Comparison of ENCODE assay signal across 12 mouse cellular contexts in genomic region chr3:88535005-88535404, GRCm38 (mm10). TPM values are rescaled to one million over a fixed set of nuclear protein-coding genes. Genes with fewer than 3 reads are reported as not detected.
DNase-seq lines count a peak whose midpoint lies in the region; ATAC-seq and TF ChIP-seq lines count a peak whose summit lies in the region.
"Had no signal": no experiment of that assay in that cellular context is flagged by ENCODE, and none has a peak within 500 bp of the region (broad histone marks: within the 10 kb centered on the region; RNA-seq: fewer than 3 reads in every experiment).

No protein-coding gene starts in this region.

- no peak for ATAC-seq in kidney, embryonic 16.5 days (ENCODE audit: low FRiP score, low TSS enrichment)
- ATAC-seq in hindbrain, postnatal 0 days, result no peak
- no peak for ATAC-seq in neural tube, embryonic 12.5 days (ENCODE audit: low FRiP score, low read depth)
- ATAC-seq in megakaryocyte progenitor cell, adult 5-6 weeks (replicated peaks; ENCODE audit: poor library complexity), result no peak

- H3K36me3 ChIP-seq in kidney, embryonic 16.5 days (ENCODE audit: insufficient read depth, low read length), result peaks cover 30% of the 10 kb centered on the region
- H3K36me3 ChIP-seq in forebrain, embryonic 10.5 days (replicated peaks), result peaks cover 57% of the 10 kb centered on the region
- H3K36me3 ChIP-seq in hindbrain, postnatal 0 days (ENCODE audit: insufficient read depth, low read length), result peaks cover 19% of the 10 kb centered on the region
- peaks cover 41% of the 10 kb centered on the region for H3K36me3 ChIP-seq in neural tube, embryonic 12.5 days

- H3K4me2 ChIP-seq in kidney, embryonic 16.5 days (replicated peaks; ENCODE audit: low read depth, low read length), result peak overlapping the region; percentile 83
- peak overlapping the region; percentile 87 for H3K4me2 ChIP-seq in hindbrain, postnatal 0 days (ENCODE audit: low read depth, low read length)
- peak overlapping the region; percentile 89 for H3K4me2 ChIP-seq in neural tube, embryonic 12.5 days (replicated peaks)

- no peak for DNase-seq in kidney, postnatal 14 days
- DNase-seq in forebrain, embryonic 10.5 days (ENCODE audit: extremely low spot score, low spot score), result no peak
- no peak for DNase-seq in hindbrain, postnatal 0 days (ENCODE audit: low spot score)
- DNase-seq in c-Kit-positive CD71-positive TER-119-positive erythroid progenitor cells, embryonic 14.5 days (ENCODE audit: low spot score), result no peak
- DNase-seq: adrenal gland, adult 2 months; cerebellum, adult 9-11 months; lung, postnatal 4 days; thymus, adult 18-20 months had no signal

- no peak for TF ChIP-seq CTCF in hindbrain, postnatal 0 days (IDR thresholded peaks at IDR 0.05; ENCODE audit: low read depth)

- peak overlapping the region; percentile 94 for H3K4me3 ChIP-seq in kidney, embryonic 16.5 days (ENCODE audit: low read length)
- H3K4me3 ChIP-seq in forebrain, embryonic 10.5 days, result peak overlapping the region; percentile 93
- H3K4me3 ChIP-seq in hindbrain, postnatal 0 days (ENCODE audit: low read length), result peak overlapping the region; percentile 66
- H3K4me3 ChIP-seq in neural tube, embryonic 12.5 days, result peak overlapping the region; percentile 73

- H3K9ac ChIP-seq in kidney, embryonic 16.5 days (replicated peaks; ENCODE audit: low read length), result peak overlapping the region; percentile 99
- H3K9ac ChIP-seq in hindbrain, postnatal 0 days (replicated peaks; ENCODE audit: low read length), result peak overlapping the region; percentile 49
- peak overlapping the region; percentile 98 for H3K9ac ChIP-seq in neural tube, embryonic 12.5 days

- WGBS in kidney, embryonic 16.5 days, result 23% methylated on average over 3 of the region's 3 CpGs
- WGBS in forebrain, embryonic 10.5 days, result 10% methylated on average over 3 of the region's 3 CpGs
- 20% methylated on average over 3 of the region's 3 CpGs for WGBS in hindbrain, postnatal 0 days
- 20% methylated on average over 3 of the region's 3 CpGs for WGBS in neural tube, embryonic 12.5 days

- H3K27me3 ChIP-seq in kidney, embryonic 16.5 days (ENCODE audit: insufficient read depth, low read length), result no peaks in the 10 kb centered on the region
- H3K27me3 ChIP-seq in forebrain, embryonic 10.5 days (ENCODE audit: poor library complexity, severe bottlenecking), result no peaks in the 10 kb centered on the region
- no peaks in the 10 kb centered on the region for H3K27me3 ChIP-seq in hindbrain, postnatal 0 days (ENCODE audit: insufficient read depth, low read length)
- H3K27me3 ChIP-seq in neural tube, embryonic 12.5 days (replicated peaks), result no peaks in the 10 kb centered on the region

- no peaks in the 10 kb centered on the region for H3K9me3 ChIP-seq in kidney, embryonic 16.5 days (ENCODE audit: low read length)
- H3K9me3 ChIP-seq in forebrain, embryonic 10.5 days, result no peaks in the 10 kb centered on the region
- no peaks in the 10 kb centered on the region for H3K9me3 ChIP-seq in hindbrain, postnatal 0 days (ENCODE audit: low read length)
- H3K9me3 ChIP-seq in neural tube, embryonic 12.5 days, result no peaks in the 10 kb centered on the region

- H3K4me1 ChIP-seq in kidney, embryonic 16.5 days (ENCODE audit: insufficient read depth, low read length), result peaks cover 66% of the 10 kb centered on the region
- H3K4me1 ChIP-seq in forebrain, embryonic 10.5 days, result peaks cover 81% of the 10 kb centered on the region
- H3K4me1 ChIP-seq in hindbrain, postnatal 0 days (ENCODE audit: insufficient read depth, low read length), result peaks cover 38% of the 10 kb centered on the region
- peaks cover 65% of the 10 kb centered on the region for H3K4me1 ChIP-seq in neural tube, embryonic 12.5 days

- peak overlapping the region; percentile 61; the same call in 1 of the 2 replicates for H3K27ac ChIP-seq in kidney, embryonic 16.5 days (ENCODE audit: low read length)
- H3K27ac ChIP-seq in forebrain, embryonic 10.5 days, result peak overlapping the region; percentile 99
- H3K27ac ChIP-seq in hindbrain, postnatal 0 days, result peak overlapping the region; percentile 36; the same call in 1 of the 2 replicates
- H3K27ac ChIP-seq in neural tube, embryonic 12.5 days, result no peak overlapping the region

RNA-seq across cellular contexts. Expression of gene Mex3a, which starts 2.8 kb away (rescaled TPM):
- polyA plus RNA-seq in kidney, embryonic 16.5 days (2015; fragmentation: Nextera tagmentation; extraction: Ambion mirVana), result 18.6 and 20.7 TPM in 2 replicates
- 27.4 and 28.6 TPM in 2 replicates for polyA plus RNA-seq in forebrain, embryonic 10.5 days (2016; fragmentation: Nextera tagmentation; extraction: Ambion mirVana)
- 52.3 and 54.5 TPM in 2 replicates for total RNA-seq in hindbrain, postnatal 0 days (2014; rRNA removed)
- polyA plus RNA-seq in hindbrain, postnatal 0 days (2015; fragmentation: Nextera tagmentation; extraction: Ambion mirVana), result 13.9 and 15.3 TPM in 2 replicates
- polyA plus RNA-seq in neural tube, embryonic 12.5 days (2016; fragmentation: Nextera tagmentation; extraction: Ambion mirVana), result 41.9 and 43.3 TPM in 2 replicates
- total RNA-seq in megakaryocyte progenitor cell, adult 5-6 weeks (2015), result 3.8 and 3.9 TPM in 2 replicates
- total RNA-seq in megakaryocyte progenitor cell, adult 5-6 weeks (2017), result 1.7 and 2.8 TPM in 2 replicates

RNA-seq across cellular contexts. Expression of gene Rab25, which starts 13.1 kb away (rescaled TPM):
- 17.3 and 23.9 TPM in 2 replicates for polyA plus RNA-seq in kidney, embryonic 16.5 days (2015; fragmentation: Nextera tagmentation; extraction: Ambion mirVana)
- 2.8 and 4.0 TPM in 2 replicates for polyA plus RNA-seq in forebrain, embryonic 10.5 days (2016; fragmentation: Nextera tagmentation; extraction: Ambion mirVana)
- not detected in 2 replicates for total RNA-seq in hindbrain, postnatal 0 days (2014; rRNA removed)
- 0.44 and 1.3 TPM in 2 replicates for polyA plus RNA-seq in hindbrain, postnatal 0 days (2015; fragmentation: Nextera tagmentation; extraction: Ambion mirVana)
- polyA plus RNA-seq in neural tube, embryonic 12.5 days (2016; fragmentation: Nextera tagmentation; extraction: Ambion mirVana), result 0.29 and 0.57 TPM in 2 replicates
- 0.17 TPM in 1 of 2 replicates, not detected in the other for total RNA-seq in megakaryocyte progenitor cell, adult 5-6 weeks (2015)
- 0.37 TPM in 1 of 2 replicates, not detected in the other for total RNA-seq in megakaryocyte progenitor cell, adult 5-6 weeks (2017)
- total RNA-seq: adrenal gland, adult 2 months; gastrocnemius, adult 8-10 months had no signal

RNA-seq across cellular contexts. Expression of gene Lamtor2, which starts 17.9 kb away (rescaled TPM):
- polyA plus RNA-seq in kidney, embryonic 16.5 days (2015; fragmentation: Nextera tagmentation; extraction: Ambion mirVana), result 189 and 207 TPM in 2 replicates
- polyA plus RNA-seq in forebrain, embryonic 10.5 days (2016; fragmentation: Nextera tagmentation; extraction: Ambion mirVana), result 172 and 174 TPM in 2 replicates
- 45.1 and 59.2 TPM in 2 replicates for total RNA-seq in hindbrain, postnatal 0 days (2014; rRNA removed)
- polyA plus RNA-seq in hindbrain, postnatal 0 days (2015; fragmentation: Nextera tagmentation; extraction: Ambion mirVana), result 189 and 198 TPM in 2 replicates
- 143 and 145 TPM in 2 replicates for polyA plus RNA-seq in neural tube, embryonic 12.5 days (2016; fragmentation: Nextera tagmentation; extraction: Ambion mirVana)
- total RNA-seq in megakaryocyte progenitor cell, adult 5-6 weeks (2015), result 42.4 and 46.4 TPM in 2 replicates
- 93.9 and 115 TPM in 2 replicates for total RNA-seq in megakaryocyte progenitor cell, adult 5-6 weeks (2017)

RNA-seq across cellular contexts. Expression of gene Ubqln4, which starts 18.6 kb away (rescaled TPM):
- 52.7 and 57.8 TPM in 2 replicates for polyA plus RNA-seq in kidney, embryonic 16.5 days (2015; fragmentation: Nextera tagmentation; extraction: Ambion mirVana)
- 73.4 and 77.4 TPM in 2 replicates for polyA plus RNA-seq in forebrain, embryonic 10.5 days (2016; fragmentation: Nextera tagmentation; extraction: Ambion mirVana)
- 119 and 131 TPM in 2 replicates for total RNA-seq in hindbrain, postnatal 0 days (2014; rRNA removed)
- 29.4 and 29.8 TPM in 2 replicates for polyA plus RNA-seq in hindbrain, postnatal 0 days (2015; fragmentation: Nextera tagmentation; extraction: Ambion mirVana)
- polyA plus RNA-seq in neural tube, embryonic 12.5 days (2016; fragmentation: Nextera tagmentation; extraction: Ambion mirVana), result 60.0 and 61.6 TPM in 2 replicates
- 42.0 and 49.7 TPM in 2 replicates for total RNA-seq in megakaryocyte progenitor cell, adult 5-6 weeks (2015)
- 40.6 and 47.5 TPM in 2 replicates for total RNA-seq in megakaryocyte progenitor cell, adult 5-6 weeks (2017)

RNA-seq across cellular contexts. Expression of gene Lmna, which starts 25.2 kb away (rescaled TPM):
- polyA plus RNA-seq in kidney, embryonic 16.5 days (2015; fragmentation: Nextera tagmentation; extraction: Ambion mirVana), result 89.9 and 100 TPM in 2 replicates
- polyA plus RNA-seq in forebrain, embryonic 10.5 days (2016; fragmentation: Nextera tagmentation; extraction: Ambion mirVana), result 11.6 and 11.8 TPM in 2 replicates
- total RNA-seq in hindbrain, postnatal 0 days (2014; rRNA removed), result 59.7 and 60.8 TPM in 2 replicates
- polyA plus RNA-seq in hindbrain, postnatal 0 days (2015; fragmentation: Nextera tagmentation; extraction: Ambion mirVana), result 59.1 and 61.1 TPM in 2 replicates
- polyA plus RNA-seq in neural tube, embryonic 12.5 days (2016; fragmentation: Nextera tagmentation; extraction: Ambion mirVana), result 27.6 and 27.9 TPM in 2 replicates
- total RNA-seq in megakaryocyte progenitor cell, adult 5-6 weeks (2015), result 2.3 and 2.6 TPM in 2 replicates
- total RNA-seq in megakaryocyte progenitor cell, adult 5-6 weeks (2017), result 5.8 and 9.8 TPM in 2 replicates

Comparison
In these comparisons a context has a peak if more than half of its experiments do, and no peak if none do; other contexts are left out.
1. H3K9ac ChIP-seq: peak in every context shown above with its lines; median percentile 99 in kidney, embryonic 16.5 days; 98 in neural tube, embryonic 12.5 days; 49 in hindbrain, postnatal 0 days.